Mouse (Mus musculus): ENCODE data around the gene 2810006K23Rik. TPM values are rescaled to one million over a fixed set of nuclear protein-coding genes. Genes with fewer than 3 reads are reported as not detected.
A peak's percentile ranks its signal among the peaks of the same experiment; 100 is the strongest.
"Not testable (repeated sequence)": the region's sequence is repeated elsewhere in the genome, so short reads cannot be mapped to it uniquely, and the experiment has no call there.

2810006K23Rik gene
- polyA plus RNA-seq, 2 experiments, result 9.7 to 11.8 TPM

DNA sequence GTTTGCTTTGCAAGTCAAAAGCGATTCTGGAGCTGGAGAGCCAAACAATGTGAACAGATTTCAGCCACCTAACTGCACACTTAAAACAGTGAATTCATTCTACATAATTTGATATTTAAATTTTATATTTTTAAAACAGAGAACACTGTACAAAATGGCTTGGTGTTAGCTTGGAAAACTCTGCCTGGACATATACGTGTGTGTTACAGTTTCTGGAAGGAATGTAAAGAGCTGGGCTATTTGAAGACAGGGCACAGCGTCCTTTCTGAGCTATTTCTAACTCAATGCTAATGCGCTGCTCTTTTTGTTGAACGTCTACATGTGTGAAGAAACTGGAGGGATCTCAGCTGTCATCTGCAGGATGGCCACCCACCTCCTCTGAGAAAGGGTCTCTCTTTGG lies 33.9 kb upstream of the 2810006K23Rik start:
- 96% methylated on average over 5 of the region's 5 CpGs for WGBS
- TF ChIP-seq POLR2A (IDR thresholded peaks at IDR 0.05; ENCODE audit: borderline replicate concordance, extremely low read depth, insufficient read depth, insufficient read length), result no peak
- Histone ChIP-seq H3K4me2 (replicated peaks; ENCODE audit: low read depth, low read length, severe bottlenecking) (no peak overlapping the region), H3K27me3 (ENCODE audit: control insufficient read depth, insufficient read depth, low read length) (no peaks in the 10 kb centered on the region), H3K4me3 (replicated peaks; ENCODE audit: low read length) (no peak overlapping the region), H3K27ac (replicated peaks; ENCODE audit: low read depth, low read length) (no peak overlapping the region), H3K9ac (ENCODE audit: low read depth, low read length, severe bottlenecking) (no peak overlapping the region), H3K9me3 (ENCODE audit: control insufficient read depth, low read length) (no peaks in the 10 kb centered on the region), H3K4me1 (ENCODE audit: control insufficient read depth, insufficient read depth, low read length) (no peaks in the 10 kb centered on the region), H3K36me3 (ENCODE audit: control insufficient read depth, insufficient read depth, low read length) (peaks cover 72% of the 10 kb centered on the region)
- no peak for ATAC-seq (ENCODE audit: low FRiP score, low read depth)
- DNase-seq (ENCODE audit: low spot score), result no peak

DNA sequence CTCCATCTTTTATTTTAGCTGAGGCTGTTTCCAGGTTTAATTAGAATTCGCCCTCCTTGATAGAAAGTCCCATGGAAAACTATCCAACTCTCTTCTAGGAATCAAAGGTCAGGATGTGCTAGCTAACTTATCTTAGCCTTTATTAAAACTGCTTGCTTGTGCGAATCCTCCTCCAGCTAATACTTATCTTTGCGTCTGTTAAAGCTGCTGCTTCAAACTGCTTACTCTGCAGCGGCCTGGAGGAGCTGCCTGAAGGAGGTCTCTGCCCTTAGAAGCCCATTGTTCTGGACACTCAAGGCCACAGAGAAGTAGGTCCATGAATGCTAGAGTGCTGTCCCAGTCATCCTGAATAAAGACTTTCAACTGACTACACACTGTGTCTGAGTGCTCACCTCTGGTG lies 31.4 kb upstream of the 2810006K23Rik start:
- H3K27me3 ChIP-seq (ENCODE audit: control insufficient read depth, insufficient read depth, low read length), result no peaks in the 10 kb centered on the region
- WGBS, result 95% methylated on average over 4 of the region's 4 CpGs
- TF ChIP-seq POLR2A (IDR thresholded peaks at IDR 0.05; ENCODE audit: borderline replicate concordance, extremely low read depth, insufficient read depth, insufficient read length), result no peak
- H3K36me3 ChIP-seq (ENCODE audit: control insufficient read depth, insufficient read depth, low read length), result peaks cover 62% of the 10 kb centered on the region
- no peak overlapping the region for H3K4me3 ChIP-seq (replicated peaks; ENCODE audit: low read length)
- no peaks in the 10 kb centered on the region for H3K9me3 ChIP-seq (ENCODE audit: control insufficient read depth, low read length)
- no peak overlapping the region for H3K4me2 ChIP-seq (replicated peaks; ENCODE audit: low read depth, low read length, severe bottlenecking)
- H3K27ac ChIP-seq (replicated peaks; ENCODE audit: low read depth, low read length), result no peak overlapping the region
- H3K4me1 ChIP-seq (ENCODE audit: control insufficient read depth, insufficient read depth, low read length), result no peaks in the 10 kb centered on the region
- H3K9ac ChIP-seq (ENCODE audit: low read depth, low read length, severe bottlenecking), result no peak overlapping the region
- DNase-seq (ENCODE audit: low spot score), result no peak
- no peak for ATAC-seq (ENCODE audit: low FRiP score, low read depth)

DNA sequence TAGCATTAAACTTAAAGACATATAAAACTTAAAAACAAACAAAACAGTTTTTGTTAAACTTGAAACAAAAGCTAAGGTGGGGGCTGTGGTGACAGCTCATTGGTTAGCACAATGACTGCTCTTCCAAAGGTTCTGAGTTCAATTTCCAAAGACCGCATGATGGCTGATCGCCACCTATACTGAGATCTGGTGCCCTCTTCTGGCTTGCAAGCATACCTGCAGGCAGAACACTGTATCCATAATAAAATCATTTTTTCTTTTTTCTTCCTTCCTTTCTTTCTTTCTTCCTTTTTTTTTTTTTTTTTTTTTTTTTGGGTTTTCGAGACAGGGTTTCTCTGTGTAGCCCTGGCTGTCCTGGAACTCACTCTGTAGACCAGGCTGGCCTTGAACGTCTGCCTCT lies 28.6 kb upstream of the 2810006K23Rik start:
- H3K4me3 ChIP-seq (replicated peaks; ENCODE audit: low read length); H3K9me3 ChIP-seq (ENCODE audit: control insufficient read depth, low read length); H3K4me1 ChIP-seq (ENCODE audit: control insufficient read depth, insufficient read depth, low read length); H3K27me3 ChIP-seq (ENCODE audit: control insufficient read depth, insufficient read depth, low read length); ATAC-seq (ENCODE audit: low FRiP score, low read depth); H3K4me2 ChIP-seq (replicated peaks; ENCODE audit: low read depth, low read length, severe bottlenecking); H3K27ac ChIP-seq (replicated peaks; ENCODE audit: low read depth, low read length); H3K9ac ChIP-seq (ENCODE audit: low read depth, low read length, severe bottlenecking): not testable (repeated sequence)
- peaks cover 48% of the 10 kb centered on the region for H3K36me3 ChIP-seq (ENCODE audit: control insufficient read depth, insufficient read depth, low read length)
- DNase-seq (ENCODE audit: low spot score), result peak; percentile 11
- WGBS, result 62% methylated on average over 4 of the region's 4 CpGs

- no peaks in the 10 kb centered on the region for H3K4me1 ChIP-seq (ENCODE audit: control insufficient read depth, insufficient read depth, low read length)
- H3K27me3 ChIP-seq (ENCODE audit: control insufficient read depth, insufficient read depth, low read length), result no peaks in the 10 kb centered on the region
- no peak overlapping the region for H3K9ac ChIP-seq (ENCODE audit: low read depth, low read length, severe bottlenecking)
- H3K4me3 ChIP-seq (replicated peaks; ENCODE audit: low read length), result no peak overlapping the region
- 78% methylated on average over 4 of the region's 4 CpGs for WGBS
- no peak overlapping the region for H3K4me2 ChIP-seq (replicated peaks; ENCODE audit: low read depth, low read length, severe bottlenecking)
- H3K9me3 ChIP-seq (ENCODE audit: control insufficient read depth, low read length), result no peaks in the 10 kb centered on the region
- ATAC-seq (ENCODE audit: low FRiP score, low read depth), result no peak
- peaks cover 46% of the 10 kb centered on the region for H3K36me3 ChIP-seq (ENCODE audit: control insufficient read depth, insufficient read depth, low read length)
- no peak for TF ChIP-seq POLR2A (IDR thresholded peaks at IDR 0.05; ENCODE audit: borderline replicate concordance, extremely low read depth, insufficient read depth, insufficient read length)
- H3K27ac ChIP-seq (replicated peaks; ENCODE audit: low read depth, low read length), result no peak overlapping the region
- no peak for DNase-seq (ENCODE audit: low spot score)
Measured at GRCm38 (mm10) chr5:124300132-124300531, 27.8 kb upstream of the 2810006K23Rik start.

GRCm38 (mm10) chr5:124302853-124303252 lies 25.0 kb upstream of the 2810006K23Rik start:
- DNase-seq (ENCODE audit: low spot score); H3K9ac ChIP-seq (ENCODE audit: low read depth, low read length, severe bottlenecking); H3K9me3 ChIP-seq (ENCODE audit: control insufficient read depth, low read length); H3K27ac ChIP-seq (replicated peaks; ENCODE audit: low read depth, low read length); H3K4me3 ChIP-seq (replicated peaks; ENCODE audit: low read length); H3K4me2 ChIP-seq (replicated peaks; ENCODE audit: low read depth, low read length, severe bottlenecking); ATAC-seq (ENCODE audit: low FRiP score, low read depth); H3K27me3 ChIP-seq (ENCODE audit: control insufficient read depth, insufficient read depth, low read length); H3K4me1 ChIP-seq (ENCODE audit: control insufficient read depth, insufficient read depth, low read length): not testable (repeated sequence)
- 93% methylated on average over 6 of the region's 6 CpGs for WGBS
- H3K36me3 ChIP-seq (ENCODE audit: control insufficient read depth, insufficient read depth, low read length), result peaks cover 54% of the 10 kb centered on the region

GRCm38 (mm10) chr5:124309155-124309554 lies 18.7 kb upstream of the 2810006K23Rik start:
- no peak overlapping the region for H3K9ac ChIP-seq (ENCODE audit: low read depth, low read length, severe bottlenecking)
- H3K4me2 ChIP-seq (replicated peaks; ENCODE audit: low read depth, low read length, severe bottlenecking), result no peak overlapping the region
- 96% methylated on average over 10 of the region's 10 CpGs for WGBS
- no peak for ATAC-seq (ENCODE audit: low FRiP score, low read depth)
- H3K4me1 ChIP-seq (ENCODE audit: control insufficient read depth, insufficient read depth, low read length), result no peaks in the 10 kb centered on the region
- H3K27ac ChIP-seq (replicated peaks; ENCODE audit: low read depth, low read length), result no peak overlapping the region
- no peaks in the 10 kb centered on the region for H3K27me3 ChIP-seq (ENCODE audit: control insufficient read depth, insufficient read depth, low read length)
- H3K36me3 ChIP-seq (ENCODE audit: control insufficient read depth, insufficient read depth, low read length), result peaks cover 58% of the 10 kb centered on the region
- 0 out of 2 replicates have a peak, but pooled peaks cover 3% of the 10 kb centered on the region for H3K9me3 ChIP-seq (ENCODE audit: control insufficient read depth, low read length)
- H3K4me3 ChIP-seq (replicated peaks; ENCODE audit: low read length), result no peak overlapping the region
- DNase-seq (ENCODE audit: low spot score), result no peak
- no peak for TF ChIP-seq POLR2A (IDR thresholded peaks at IDR 0.05; ENCODE audit: borderline replicate concordance, extremely low read depth, insufficient read depth, insufficient read length)

All from limb, embryonic 14.5 days (tissue).